Mouse (Mus musculus) thymus, adult 2 months (tissue): ENCODE measurements around the gene Tnip3. TPM values are rescaled to one million over a fixed set of nuclear protein-coding genes. Genes with fewer than 3 reads are reported as not detected.

Source experiments
- DNase-seq: peaks from one replicate; pipeline ENCODE4 v3.0.0; 2021
- H3K27ac ChIP-seq: fragments of 200-500 bp; 2 replicates; pipeline ENCODE4 v1.5.1; 2012; ENCODE audit warnings: low read length, control low read depth; ENCODE audit not compliant: control insufficient read depth, insufficient read depth
- H3K27me3 ChIP-seq: fragments of 200-500 bp; 2 replicates; pipeline ENCODE4 v1.6.1; 2012; ENCODE audit warnings: mild to moderate bottlenecking, low read length, moderate library complexity, mixed read lengths; ENCODE audit not compliant: control insufficient read depth, insufficient read depth
- H3K36me3 ChIP-seq: fragments of 200-500 bp; 2 replicates; pipeline ENCODE4 v1.6.1; 2012; ENCODE audit warnings: mild to moderate bottlenecking, low read length, moderate library complexity; ENCODE audit not compliant: control insufficient read depth, insufficient read depth
- H3K4me1 ChIP-seq: fragments of 200-500 bp; replicated peaks from 2 replicates; pipeline ENCODE4 v1.6.1; 2012; ENCODE audit warnings: low read length; ENCODE audit not compliant: control insufficient read depth, insufficient read depth
- H3K4me3 ChIP-seq: fragments of 200-500 bp; 2 replicates; pipeline ENCODE4 v1.5.1; 2012; ENCODE audit warnings: mild to moderate bottlenecking, low read length, control low read depth, moderate library complexity; ENCODE audit not compliant: control insufficient read depth, insufficient read depth
- CTCF ChIP-seq: fragments of 200-500 bp; IDR thresholded peaks from 2 replicates; pipeline ENCODE4 v1.5.1; 2012; ENCODE audit warnings: mild to moderate bottlenecking, control low read depth, low read length, moderate library complexity, borderline replicate concordance; ENCODE audit not compliant: control insufficient read depth, poor library complexity, insufficient read depth; ENCODE audit errors: extremely low read depth
- POLR2A ChIP-seq: fragments of 200-500 bp; IDR thresholded peaks from 2 replicates; pipeline ENCODE4 v1.6.1; 2012; ENCODE audit warnings: mild to moderate bottlenecking, low read length, control low read depth, moderate library complexity; ENCODE audit not compliant: control insufficient read depth, poor library complexity, insufficient read depth; ENCODE audit errors: extremely low read depth
- WGBS: fragments of 180-500 bp; shearing (Covaris S2); methylation state at CpG from one replicate; pipeline ENCODE4 v1.1.7; 2018; 5-methylcytosine and 5-hydroxymethylcytosine counted together
- polyA plus RNA-seq: library from polyadenylated mRNA; depleted of rRNA; stranded (reverse); fragments of >200 nt; gene quantifications from 2 replicates; pipeline ENCODE4 v1.2.3, GENCODE M21; 2012

Tnip3 gene
- polyA plus RNA-seq, 1 experiment, result 1.8 TPM

GRCm38 (mm10) chr6:65662050-65662449, 136.9 kb downstream of the Tnip3 start:
- TF ChIP-seq POLR2A (no peak), CTCF (no peak)
- Histone ChIP-seq H3K4me1 (peaks cover 3% of the 10 kb centered on the region; the same call in 1 of the 2 replicates), H3K27ac (no peak overlapping the region), H3K4me3 (no peak overlapping the region), H3K36me3 (no peaks in the 10 kb centered on the region), H3K27me3 (no peaks in the 10 kb centered on the region)
- peak; percentile 33 for DNase-seq
- WGBS, result 25% methylated on average over 2 of the region's 2 CpGs

GRCm38 (mm10) chr6:65663990-65664389, 138.9 kb downstream of the Tnip3 start:
- Histone ChIP-seq H3K27me3 (no peaks in the 10 kb centered on the region), H3K4me1 (peaks cover 3% of the 10 kb centered on the region; the same call in 1 of the 2 replicates), H3K4me3 (no peak overlapping the region), H3K27ac (no peak overlapping the region), H3K36me3 (no peaks in the 10 kb centered on the region)
- 67% methylated on average over 6 of the region's 6 CpGs for WGBS
- DNase-seq, result no peak
- TF ChIP-seq POLR2A, result no peak
- no peak for TF ChIP-seq CTCF

DNA sequence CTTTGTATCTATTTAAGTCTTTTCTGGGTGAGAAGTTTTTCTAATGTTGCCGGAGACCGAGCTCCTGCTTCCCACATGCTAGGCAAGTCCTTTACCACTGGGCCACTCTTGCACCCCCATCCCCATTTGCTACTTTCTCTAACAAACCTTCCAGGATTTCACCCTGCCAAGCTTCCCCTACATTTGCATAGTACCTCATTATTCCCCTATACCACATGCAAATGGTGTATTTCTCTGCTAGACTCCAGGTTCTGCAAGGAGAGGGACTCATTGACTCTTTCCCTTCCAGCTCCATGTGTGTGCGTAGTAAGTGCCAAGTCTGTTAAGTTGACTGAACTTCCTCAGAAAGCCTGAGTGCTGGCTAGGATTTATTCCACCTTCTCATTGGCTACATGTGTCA, 141.2 kb downstream of the Tnip3 start:
- TF ChIP-seq POLR2A (no peak), CTCF (no peak)
- Histone ChIP-seq H3K4me1 (peaks cover 3% of the 10 kb centered on the region; the same call in 1 of the 2 replicates), H3K36me3 (no peaks in the 10 kb centered on the region), H3K27me3 (no peaks in the 10 kb centered on the region), H3K27ac (no peak overlapping the region), H3K4me3 (no peak overlapping the region)
- no peak for DNase-seq
- 97% methylated on average over 3 of the region's 3 CpGs for WGBS

GRCm38 (mm10) chr6:65669971-65670370, 144.9 kb downstream of the Tnip3 start:
- TF ChIP-seq CTCF, result no peak
- no peak for TF ChIP-seq POLR2A
- Histone ChIP-seq H3K27ac (no peak overlapping the region), H3K4me3 (no peak overlapping the region), H3K4me1 (peaks cover 12% of the 10 kb centered on the region; the same call in 1 of the 2 replicates), H3K27me3 (peaks cover 13% of the 10 kb centered on the region; the same call in 1 of the 2 replicates), H3K36me3 (no peaks in the 10 kb centered on the region)
- 77% methylated on average over 2 of the region's 2 CpGs for WGBS
- DNase-seq, result no peak

GRCm38 (mm10) chr6:65670981-65671411, 145.9 kb downstream of the Tnip3 start:
- 38% methylated on average over 21 of the region's 21 CpGs for WGBS
- H3K4me1 ChIP-seq, result peaks cover 12% of the 10 kb centered on the region; the same call in 1 of the 2 replicates
- TF ChIP-seq CTCF (no peak), POLR2A (no peak)

DNA sequence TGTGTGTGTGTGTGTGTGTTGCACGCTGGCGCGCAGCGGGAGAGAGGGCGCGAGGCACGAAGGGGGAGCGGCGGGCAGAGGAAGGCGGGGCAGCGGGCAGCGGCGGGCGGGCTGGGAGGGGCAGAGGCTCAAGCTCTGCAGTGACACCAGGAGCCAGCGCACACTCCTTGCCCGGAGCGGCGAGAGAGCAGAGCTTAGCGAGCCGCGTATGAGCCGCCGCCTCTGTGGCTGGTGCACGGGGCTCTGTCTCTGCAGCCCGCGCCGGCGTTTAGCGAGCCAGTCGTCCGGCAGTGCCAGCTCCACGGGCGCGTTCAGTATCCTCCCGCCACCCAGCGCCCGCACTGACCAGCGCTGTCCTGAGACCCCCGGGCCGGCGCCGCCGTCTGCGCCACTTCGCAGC, 146.3 kb downstream of the Tnip3 start, which contains the start of gene Ndnf:
Gene Ndnf (plus strand): TSS at position 140 of the 400 bp plus-strand sequence.
- Histone ChIP-seq H3K36me3 (no peaks in the 10 kb centered on the region), H3K4me1 (peaks cover 12% of the 10 kb centered on the region; the same call in 1 of the 2 replicates), H3K4me3 (peak within 1 kb of the TSS; percentile 41), H3K27me3 (peaks cover 13% of the 10 kb centered on the region; the same call in 1 of the 2 replicates), H3K27ac (no peak within 1 kb of the TSS)
- no peak for TF ChIP-seq POLR2A
- TF ChIP-seq CTCF, result no peak
- under 1% methylated on average over 38 of the region's 45 CpGs for WGBS
- DNase-seq, result peak; percentile 33

More at GRCm38 (mm10) chr6:65670981-65671411, 145.9 kb downstream of the Tnip3 start:
- no peak for DNase-seq
- Histone ChIP-seq H3K36me3 (no peaks in the 10 kb centered on the region), H3K27me3 (peaks cover 13% of the 10 kb centered on the region; the same call in 1 of the 2 replicates), H3K4me3 (peak overlapping the region; percentile 20), H3K27ac (no peak overlapping the region)
